In genomic region chr1:37077955-37078549, GRCm38 (mm10) we compare ENCODE assay signal across 9 mouse cellular contexts. TPM values are rescaled to one million over a fixed set of nuclear protein-coding genes. Genes with fewer than 3 reads are reported as not detected.
DNase-seq lines count a peak whose midpoint lies in the region; ATAC-seq and TF ChIP-seq lines count a peak whose summit lies in the region.
"Had no signal": no experiment of that assay in that cellular context is flagged by ENCODE, and none has a peak within 500 bp of the region (broad histone marks: within the 10 kb centered on the region; RNA-seq: fewer than 3 reads in every experiment).

No protein-coding gene starts in this region.

- H3K4me1 ChIP-seq in midbrain, postnatal 0 days (ENCODE audit: insufficient read depth, low read length): no peaks in the 10 kb centered on the region
- peaks cover 5% of the 10 kb centered on the region; the same call in 1 of the 2 replicates for H3K4me1 ChIP-seq in midbrain, embryonic 15.5 days

- no peaks in the 10 kb centered on the region for H3K36me3 ChIP-seq in midbrain, postnatal 0 days (ENCODE audit: insufficient read depth, low read length)
- no peaks in the 10 kb centered on the region for H3K36me3 ChIP-seq in midbrain, embryonic 15.5 days (replicated peaks)
- H3K36me3 ChIP-seq: midbrain, embryonic 12.5 days had no signal

- WGBS in midbrain, postnatal 0 days: 75% methylated on average over 14 of the region's 14 CpGs
- 77% methylated on average over 14 of the region's 14 CpGs for WGBS in midbrain, embryonic 15.5 days

- no peak overlapping the region for H3K9ac ChIP-seq in midbrain, postnatal 0 days (replicated peaks; ENCODE audit: low read length, poor library complexity, severe bottlenecking)
- no peak overlapping the region for H3K9ac ChIP-seq in midbrain, embryonic 15.5 days
- H3K9ac ChIP-seq: midbrain, embryonic 12.5 days had no signal

- no peak for ATAC-seq in midbrain, postnatal 0 days (ENCODE audit: low FRiP score)
- no peak for ATAC-seq in midbrain, embryonic 15.5 days (replicated peaks)

- no peak overlapping the region for H3K4me2 ChIP-seq in midbrain, postnatal 0 days (ENCODE audit: low read depth, low read length, poor library complexity, severe bottlenecking)
- no peak overlapping the region for H3K4me2 ChIP-seq in midbrain, embryonic 15.5 days
- H3K4me2 ChIP-seq: midbrain, embryonic 12.5 days had no signal

- peak; percentile 61 to 65 for DNase-seq in cerebellum, postnatal 10 days
- no peak for DNase-seq in cerebellum, adult 9-11 months
- DNase-seq in midbrain, postnatal 0 days (ENCODE audit: low spot score): peak; percentile 19
- DNase-seq in kidney, postnatal 4 days: peak; percentile 13 to 43
- peak; percentile 62 for DNase-seq in skeletal muscle tissue, adult 2 months (ENCODE audit: low read depth, low spot score)
- no peak for DNase-seq in spleen, postnatal 4 days (ENCODE audit: low spot score in 2 of 2)
- DNase-seq in testis, postnatal 14 days (ENCODE audit: low spot score): no peak

- no peaks in the 10 kb centered on the region for H3K9me3 ChIP-seq in midbrain, postnatal 0 days (ENCODE audit: low read length)
- no peaks in the 10 kb centered on the region for H3K9me3 ChIP-seq in midbrain, embryonic 15.5 days
- H3K9me3 ChIP-seq: midbrain, embryonic 12.5 days had no signal

- TF ChIP-seq CTCF in midbrain, postnatal 0 days (IDR thresholded peaks at IDR 0.05): no peak

- H3K27me3 ChIP-seq in midbrain, postnatal 0 days (ENCODE audit: insufficient read depth, low read length): no peaks in the 10 kb centered on the region
- H3K27me3 ChIP-seq in midbrain, embryonic 15.5 days (replicated peaks): no peaks in the 10 kb centered on the region
- H3K27me3 ChIP-seq: midbrain, embryonic 12.5 days had no signal

- H3K4me3 ChIP-seq in midbrain, postnatal 0 days (ENCODE audit: low read depth, low read length): no peak overlapping the region
- no peak overlapping the region for H3K4me3 ChIP-seq in midbrain, embryonic 15.5 days
- H3K4me3 ChIP-seq: midbrain, embryonic 12.5 days had no signal

- H3K27ac ChIP-seq in midbrain, postnatal 0 days (ENCODE audit: low read depth, low read length): no peak overlapping the region
- H3K27ac ChIP-seq in midbrain, embryonic 15.5 days: no peak overlapping the region
- H3K27ac ChIP-seq: midbrain, embryonic 12.5 days had no signal

RNA-seq across cellular contexts. Expression of gene Vwa3b, which starts 51.7 kb away (rescaled TPM):
- total RNA-seq in midbrain, postnatal 0 days (2014; rRNA removed): 1.1 and 1.2 TPM in 2 replicates
- 0.69 and 1.6 TPM in 2 replicates for polyA plus RNA-seq in midbrain, postnatal 0 days (2015; fragmentation: Nextera tagmentation; extraction: Ambion mirVana)
- polyA plus RNA-seq in midbrain, embryonic 15.5 days (2015; fragmentation: Nextera tagmentation; extraction: Ambion mirVana): 0.66 and 1.3 TPM in 2 replicates

Comparison
In these comparisons a context has a peak if more than half of its experiments do, and no peak if none do; other contexts are left out.
1. DNase-seq: peak in cerebellum, postnatal 10 days (2 of 2), midbrain, postnatal 0 days (single experiment), kidney, postnatal 4 days (2 of 2) and skeletal muscle tissue, adult 2 months (single experiment); none in cerebellum, adult 9-11 months (single experiment), spleen, postnatal 4 days (0 of 2) and testis, postnatal 14 days (single experiment).